Mouse (Mus musculus): ENCODE measurements around the gene Gpbar1. TPM values are rescaled to one million over a fixed set of nuclear protein-coding genes. Genes with fewer than 3 reads are reported as not detected.
A peak's percentile ranks its signal among the peaks of the same experiment; 100 is the strongest.

The Gpbar1 gene
- polyA plus RNA-seq, 1 experiment: not detected

GRCm38 (mm10) chr1:74240311-74240710, 38.0 kb upstream of the Gpbar1 start:
- TF ChIP-seq CTCF (IDR thresholded peaks at IDR 0.05; ENCODE audit: extremely low read depth, insufficient read depth, low read length) (no peak), POLR2A (IDR thresholded peaks at IDR 0.05; ENCODE audit: extremely low read depth, insufficient read depth, low read length) (peak; percentile 66)
- Histone ChIP-seq H3K27ac (ENCODE audit: insufficient read depth, low read length) (no peak overlapping the region), H3K4me3 (ENCODE audit: insufficient read depth, low read length) (peak overlapping the region; percentile 3; the same call in 1 of the 2 replicates), H3K4me1 (ENCODE audit: control insufficient read depth, insufficient read depth, low read length) (peaks cover 8% of the 10 kb centered on the region)

- TF ChIP-seq POLR2A (IDR thresholded peaks at IDR 0.05; ENCODE audit: extremely low read depth, insufficient read depth, low read length) (no peak), CTCF (IDR thresholded peaks at IDR 0.05; ENCODE audit: extremely low read depth, insufficient read depth, low read length) (no peak)
- peak overlapping the region; percentile 36; the same call in 1 of the 2 replicates for H3K27ac ChIP-seq (ENCODE audit: insufficient read depth, low read length)
Observed at GRCm38 (mm10) chr1:74240832-74241231, 37.5 kb upstream of the Gpbar1 start.

GRCm38 (mm10) chr1:74245525-74245924, 32.8 kb upstream of the Gpbar1 start:
- Histone ChIP-seq H3K27ac (ENCODE audit: insufficient read depth, low read length) (no peak overlapping the region), H3K4me1 (ENCODE audit: control insufficient read depth, insufficient read depth, low read length) (peaks cover 9% of the 10 kb centered on the region), H3K4me3 (ENCODE audit: insufficient read depth, low read length) (no peak overlapping the region)
- TF ChIP-seq CTCF (IDR thresholded peaks at IDR 0.05; ENCODE audit: extremely low read depth, insufficient read depth, low read length) (no peak), POLR2A (IDR thresholded peaks at IDR 0.05; ENCODE audit: extremely low read depth, insufficient read depth, low read length) (no peak)

More at GRCm38 (mm10) chr1:74240832-74241231, 37.5 kb upstream of the Gpbar1 start:
- Histone ChIP-seq H3K4me1 (ENCODE audit: control insufficient read depth, insufficient read depth, low read length) (peaks cover 8% of the 10 kb centered on the region), H3K4me3 (ENCODE audit: insufficient read depth, low read length) (no peak overlapping the region; the same call in 1 of the 2 replicates)

- H3K27ac ChIP-seq (ENCODE audit: insufficient read depth, low read length): peak overlapping the region; percentile 58; the same call in 1 of the 2 replicates
- peaks cover 4% of the 10 kb centered on the region; the same call in 1 of the 2 replicates for H3K4me1 ChIP-seq (ENCODE audit: control insufficient read depth, insufficient read depth, low read length)
- H3K4me3 ChIP-seq (ENCODE audit: insufficient read depth, low read length): no peak overlapping the region
- TF ChIP-seq POLR2A (IDR thresholded peaks at IDR 0.05; ENCODE audit: extremely low read depth, insufficient read depth, low read length): no peak
- TF ChIP-seq CTCF (IDR thresholded peaks at IDR 0.05; ENCODE audit: extremely low read depth, insufficient read depth, low read length): no peak
Observed at GRCm38 (mm10) chr1:74248799-74249198, 29.6 kb upstream of the Gpbar1 start.

GRCm38 (mm10) chr1:74249331-74249980, 28.9 kb upstream of the Gpbar1 start:
- no peak overlapping the region for H3K4me3 ChIP-seq (ENCODE audit: insufficient read depth, low read length)
- H3K4me1 ChIP-seq (ENCODE audit: control insufficient read depth, insufficient read depth, low read length): peaks cover 4% of the 10 kb centered on the region; the same call in 1 of the 2 replicates
- peak overlapping the region; percentile 58; the same call in 1 of the 2 replicates for H3K27ac ChIP-seq (ENCODE audit: insufficient read depth, low read length)
- TF ChIP-seq POLR2A (IDR thresholded peaks at IDR 0.05; ENCODE audit: extremely low read depth, insufficient read depth, low read length) (no peak), CTCF (IDR thresholded peaks at IDR 0.05; ENCODE audit: extremely low read depth, insufficient read depth, low read length) (no peak)

GRCm38 (mm10) chr1:74250096-74250495, 28.3 kb upstream of the Gpbar1 start:
- peaks cover 2% of the 10 kb centered on the region; the same call in 1 of the 2 replicates for H3K4me1 ChIP-seq (ENCODE audit: control insufficient read depth, insufficient read depth, low read length)
- TF ChIP-seq POLR2A (IDR thresholded peaks at IDR 0.05; ENCODE audit: extremely low read depth, insufficient read depth, low read length) (no peak), CTCF (IDR thresholded peaks at IDR 0.05; ENCODE audit: extremely low read depth, insufficient read depth, low read length) (no peak)
- H3K27ac ChIP-seq (ENCODE audit: insufficient read depth, low read length): no peak overlapping the region
- H3K4me3 ChIP-seq (ENCODE audit: insufficient read depth, low read length): no peak overlapping the region

GRCm38 (mm10) chr1:74255704-74256345, 22.5 kb upstream of the Gpbar1 start:
- Histone ChIP-seq H3K27ac (ENCODE audit: insufficient read depth, low read length) (no peak overlapping the region), H3K4me3 (ENCODE audit: insufficient read depth, low read length) (no peak overlapping the region), H3K4me1 (ENCODE audit: control insufficient read depth, insufficient read depth, low read length) (no peaks in the 10 kb centered on the region)
- TF ChIP-seq CTCF (IDR thresholded peaks at IDR 0.05; ENCODE audit: extremely low read depth, insufficient read depth, low read length): no peak
- TF ChIP-seq POLR2A (IDR thresholded peaks at IDR 0.05; ENCODE audit: extremely low read depth, insufficient read depth, low read length): no peak

GRCm38 (mm10) chr1:74256782-74257181, 21.6 kb upstream of the Gpbar1 start:
- no peaks in the 10 kb centered on the region for H3K4me1 ChIP-seq (ENCODE audit: control insufficient read depth, insufficient read depth, low read length)
- no peak overlapping the region for H3K4me3 ChIP-seq (ENCODE audit: insufficient read depth, low read length)
- no peak for TF ChIP-seq CTCF (IDR thresholded peaks at IDR 0.05; ENCODE audit: extremely low read depth, insufficient read depth, low read length)
- no peak for TF ChIP-seq POLR2A (IDR thresholded peaks at IDR 0.05; ENCODE audit: extremely low read depth, insufficient read depth, low read length)
- no peak overlapping the region for H3K27ac ChIP-seq (ENCODE audit: insufficient read depth, low read length)

GRCm38 (mm10) chr1:74262510-74262909, 15.8 kb upstream of the Gpbar1 start:
- Histone ChIP-seq H3K4me3 (ENCODE audit: insufficient read depth, low read length) (no peak overlapping the region), H3K27ac (ENCODE audit: insufficient read depth, low read length) (no peak overlapping the region), H3K4me1 (ENCODE audit: control insufficient read depth, insufficient read depth, low read length) (no peaks in the 10 kb centered on the region)
- TF ChIP-seq POLR2A (IDR thresholded peaks at IDR 0.05; ENCODE audit: extremely low read depth, insufficient read depth, low read length) (no peak), CTCF (IDR thresholded peaks at IDR 0.05; ENCODE audit: extremely low read depth, insufficient read depth, low read length) (no peak)

- TF ChIP-seq POLR2A (IDR thresholded peaks at IDR 0.05; ENCODE audit: extremely low read depth, insufficient read depth, low read length) (no peak), CTCF (IDR thresholded peaks at IDR 0.05; ENCODE audit: extremely low read depth, insufficient read depth, low read length) (no peak)
- Histone ChIP-seq H3K4me3 (ENCODE audit: insufficient read depth, low read length) (no peak overlapping the region), H3K4me1 (ENCODE audit: control insufficient read depth, insufficient read depth, low read length) (no peaks in the 10 kb centered on the region), H3K27ac (ENCODE audit: insufficient read depth, low read length) (no peak overlapping the region)
Observed at GRCm38 (mm10) chr1:74268750-74269149, 9.6 kb upstream of the Gpbar1 start.
